Mouse (Mus musculus) lung, postnatal 14 days (tissue): ENCODE measurements around the gene Ptpn13.

Experiments
- DNase-seq: peaks from one replicate; pipeline ENCODE4 v3.0.0; 2021

The Ptpn13 gene

GRCm38 (mm10) chr5:103460903-103461302 is 35.9 kb downstream of the Ptpn13 start:
- DNase-seq = no peak

- no peak for DNase-seq
Observed at GRCm38 (mm10) chr5:103463661-103464219, 38.7 kb downstream of the Ptpn13 start.

- DNase-seq = no peak
Observed at GRCm38 (mm10) chr5:103464329-103464728, 39.3 kb downstream of the Ptpn13 start.

- DNase-seq = no peak
Observed at GRCm38 (mm10) chr5:103464771-103465170, 39.8 kb downstream of the Ptpn13 start.

- DNase-seq = no peak
Observed at GRCm38 (mm10) chr5:103472670-103473069, 47.7 kb downstream of the Ptpn13 start.

GRCm38 (mm10) chr5:103473467-103474096 is 48.6 kb downstream of the Ptpn13 start:
- no peak for DNase-seq

- no peak for DNase-seq
Observed at GRCm38 (mm10) chr5:103474259-103474658, 49.3 kb downstream of the Ptpn13 start.

GRCm38 (mm10) chr5:103475503-103475902 is 50.5 kb downstream of the Ptpn13 start:
- DNase-seq = no peak

- DNase-seq = no peak
Observed at GRCm38 (mm10) chr5:103479503-103479902, 54.5 kb downstream of the Ptpn13 start.

- no peak for DNase-seq
Observed at GRCm38 (mm10) chr5:103481222-103481621, 56.2 kb downstream of the Ptpn13 start.

GRCm38 (mm10) chr5:103487001-103487400 is 62.0 kb downstream of the Ptpn13 start:
- DNase-seq = no peak

- DNase-seq = no peak
Observed at GRCm38 (mm10) chr5:103490964-103491363, 66.0 kb downstream of the Ptpn13 start.

GRCm38 (mm10) chr5:103491788-103492187 is 66.8 kb downstream of the Ptpn13 start:
- no peak for DNase-seq

GRCm38 (mm10) chr5:103497061-103497460 is 72.1 kb downstream of the Ptpn13 start:
- DNase-seq = no peak

- DNase-seq = no peak
Observed at GRCm38 (mm10) chr5:103497480-103497879, 72.5 kb downstream of the Ptpn13 start.

GRCm38 (mm10) chr5:103499305-103499704 is 74.3 kb downstream of the Ptpn13 start:
- DNase-seq = no peak

GRCm38 (mm10) chr5:103501076-103501475 is 76.1 kb downstream of the Ptpn13 start:
- no peak for DNase-seq

GRCm38 (mm10) chr5:103501839-103502238 is 76.8 kb downstream of the Ptpn13 start:
- DNase-seq = no peak

GRCm38 (mm10) chr5:103513162-103513561 is 88.2 kb downstream of the Ptpn13 start:
- DNase-seq = no peak

- DNase-seq = no peak
Observed at GRCm38 (mm10) chr5:103514441-103514840, 89.4 kb downstream of the Ptpn13 start.

GRCm38 (mm10) chr5:103515876-103516275 is 90.9 kb downstream of the Ptpn13 start:
- DNase-seq = no peak

- DNase-seq = no peak
Observed at GRCm38 (mm10) chr5:103516555-103516954, 91.6 kb downstream of the Ptpn13 start.

- no peak for DNase-seq
Observed at GRCm38 (mm10) chr5:103517641-103518040, 92.6 kb downstream of the Ptpn13 start.

- DNase-seq = peak; percentile 55
Observed at GRCm38 (mm10) chr5:103518797-103519468, 93.9 kb downstream of the Ptpn13 start.
